Comparison of ENCODE assay signal across 13 mouse cellular contexts in genomic region chr11:117409331-117409730, GRCm38 (mm10).
DNase-seq lines count a peak whose midpoint lies in the region; ATAC-seq and TF ChIP-seq lines count a peak whose summit lies in the region.
"Had no signal": no experiment of that assay in that cellular context is flagged by ENCODE, and none has a peak within 500 bp of the region (broad histone marks: within the 10 kb centered on the region; RNA-seq: fewer than 3 reads in every experiment).

No protein-coding gene starts in this region.

- intact Hi-C loops in gastrocnemius, postnatal 36 days (cut with DNase I), result no loop called here

- H3K4me1 ChIP-seq in forebrain, embryonic 12.5 days, result peaks cover 69% of the 10 kb centered on the region
- H3K4me1 ChIP-seq in hindbrain, embryonic 15.5 days (replicated peaks), result peaks cover 63% of the 10 kb centered on the region
- peaks cover 62% of the 10 kb centered on the region for H3K4me1 ChIP-seq in neural tube, embryonic 12.5 days

- H3K4me3 ChIP-seq in layer of hippocampus, adult 2 months, result no peak overlapping the region
- H3K4me3 ChIP-seq in forebrain, embryonic 12.5 days (replicated peaks), result no peak overlapping the region
- no peak overlapping the region for H3K4me3 ChIP-seq in hindbrain, embryonic 15.5 days
- no peak overlapping the region for H3K4me3 ChIP-seq in neural tube, embryonic 12.5 days
- H3K4me3 ChIP-seq: heart, embryonic 15.5 days; liver, embryonic 15.5 days had no signal

- no peak for DNase-seq in layer of hippocampus, adult 2 months (ENCODE audit: low spot score in 2 of 2)
- DNase-seq in layer of hippocampus, postnatal 25 days (ENCODE audit: extremely low spot score in 1 of 2, low spot score in 1 of 2), result no peak
- DNase-seq in gastrocnemius, postnatal 36 days, result no peak
- DNase-seq in heart, adult 8-10 months (ENCODE audit: low spot score), result no peak
- DNase-seq in spleen, postnatal 10 days (ENCODE audit: low spot score in 2 of 2), result no peak
- DNase-seq: B cell, adult 2 months; thymus, postnatal 4 days had no signal

- peak overlapping the region; percentile 66; the same call in 1 of the 2 replicates for H3K4me2 ChIP-seq in forebrain, embryonic 12.5 days
- H3K4me2 ChIP-seq in hindbrain, embryonic 15.5 days, result peak overlapping the region; percentile 57; the same call in 1 of the 2 replicates
- 0 out of 2 replicates have a peak overlapping the region, but pooled peaks have one; percentile 24 for H3K4me2 ChIP-seq in neural tube, embryonic 12.5 days (replicated peaks)
- H3K4me2 ChIP-seq: heart, embryonic 15.5 days; liver, embryonic 15.5 days had no signal

- peaks cover 51% of the 10 kb centered on the region for H3K27me3 ChIP-seq in forebrain, embryonic 12.5 days
- H3K27me3 ChIP-seq in hindbrain, embryonic 15.5 days, result 0 out of 2 replicates have a peak, but pooled peaks cover 3% of the 10 kb centered on the region
- H3K27me3 ChIP-seq in neural tube, embryonic 12.5 days (replicated peaks), result peaks cover 18% of the 10 kb centered on the region

- TF ChIP-seq CTCF in layer of hippocampus, adult 2 months (conservative IDR thresholded peaks at IDR 0.05), result no peak

- H3K9me3 ChIP-seq in forebrain, embryonic 12.5 days, result no peaks in the 10 kb centered on the region
- H3K9me3 ChIP-seq in hindbrain, embryonic 15.5 days, result no peaks in the 10 kb centered on the region
- no peaks in the 10 kb centered on the region for H3K9me3 ChIP-seq in neural tube, embryonic 12.5 days
- H3K9me3 ChIP-seq: heart, embryonic 15.5 days; limb, embryonic 10.5 days; liver, embryonic 15.5 days had no signal

- H3K36me3 ChIP-seq in forebrain, embryonic 12.5 days (replicated peaks), result no peaks in the 10 kb centered on the region
- H3K36me3 ChIP-seq in hindbrain, embryonic 15.5 days, result no peaks in the 10 kb centered on the region
- no peaks in the 10 kb centered on the region for H3K36me3 ChIP-seq in neural tube, embryonic 12.5 days
- H3K36me3 ChIP-seq: heart, embryonic 15.5 days; limb, embryonic 10.5 days; liver, embryonic 15.5 days had no signal

- 63% methylated on average over 11 of the region's 11 CpGs for WGBS in forebrain, embryonic 12.5 days
- WGBS in hindbrain, embryonic 15.5 days, result 58% methylated on average over 11 of the region's 11 CpGs
- WGBS in neural tube, embryonic 12.5 days, result 56% methylated on average over 11 of the region's 11 CpGs

- peak overlapping the region; percentile 97 for H3K27ac ChIP-seq in layer of hippocampus, adult 2 months
- peak overlapping the region; percentile 97 for H3K27ac ChIP-seq in forebrain, embryonic 12.5 days
- peak overlapping the region; percentile 92 for H3K27ac ChIP-seq in hindbrain, embryonic 15.5 days (replicated peaks)
- peak overlapping the region; percentile 78 for H3K27ac ChIP-seq in neural tube, embryonic 12.5 days
- H3K27ac ChIP-seq: heart, embryonic 15.5 days; liver, embryonic 15.5 days had no signal

- no peak overlapping the region for H3K9ac ChIP-seq in forebrain, embryonic 12.5 days
- no peak overlapping the region for H3K9ac ChIP-seq in hindbrain, embryonic 15.5 days
- H3K9ac ChIP-seq in neural tube, embryonic 12.5 days, result no peak overlapping the region
- H3K9ac ChIP-seq: heart, embryonic 15.5 days; liver, embryonic 15.5 days had no signal

- no peak for ATAC-seq in forebrain, embryonic 12.5 days (ENCODE audit: low FRiP score)
- ATAC-seq in hindbrain, embryonic 15.5 days (ENCODE audit: low FRiP score, low read depth), result no peak
- ATAC-seq in neural tube, embryonic 12.5 days (ENCODE audit: low FRiP score, low read depth), result no peak
